Mouse (Mus musculus): Measurements from ENCODE around the gene Gm13101.
"Not testable (repeated sequence)": the region's sequence is repeated elsewhere in the genome, so short reads cannot be mapped to it uniquely, and the experiment has no call there.

Gene Gm13101

GRCm38 (mm10) chr4:143966850-143967249, at the start of gene Gm13101:
TSS of gene Gm13101 (minus strand) at chr4:143966950.
- not testable (repeated sequence) for DNase-seq (ENCODE audit: low spot score)

- DNase-seq (ENCODE audit: low spot score) = not testable (repeated sequence)
These were observed 27.5 kb upstream of the Gm13101 start, which contains the start of gene Pramef17 for GRCm38 (mm10) chr4:143994269-143994668. TSS of gene Pramef17 (minus strand) at chr4:143994369.

GRCm38 (mm10) chr4:143988126-143988525, 21.4 kb upstream of the Gm13101 start:
- not testable (repeated sequence) for DNase-seq (ENCODE audit: low spot score)

GRCm38 (mm10) chr4:143987475-143987941, 20.8 kb upstream of the Gm13101 start:
- DNase-seq (ENCODE audit: low spot score) = not testable (repeated sequence)

GRCm38 (mm10) chr4:143985733-143986132, 19.0 kb upstream of the Gm13101 start:
- DNase-seq (ENCODE audit: low spot score) = not testable (repeated sequence)

- DNase-seq (ENCODE audit: low spot score) = not testable (repeated sequence)
These were observed 18.4 kb upstream of the Gm13101 start for GRCm38 (mm10) chr4:143985165-143985564.

- not testable (repeated sequence) for DNase-seq (ENCODE audit: low spot score)
These were observed 16.7 kb upstream of the Gm13101 start for GRCm38 (mm10) chr4:143983446-143983845.

- DNase-seq (ENCODE audit: low spot score) = not testable (repeated sequence)
These were observed 15.8 kb downstream of the Gm13101 start, which contains the start of gene Pramef25 for GRCm38 (mm10) chr4:143950916-143951315. TSS of gene Pramef25 (minus strand) at chr4:143951016.

Data from spleen, adult 12 weeks (tissue).